ENCODE assay signal across 13 mouse cellular contexts in genomic region chrX:13729835-13730480, GRCm38 (mm10).
DNase-seq lines count a peak whose midpoint lies in the region; ATAC-seq and TF ChIP-seq lines count a peak whose summit lies in the region.
"Had no signal": no experiment of that assay in that cellular context is flagged by ENCODE, and none has a peak within 500 bp of the region (broad histone marks: within the 10 kb centered on the region; RNA-seq: fewer than 3 reads in every experiment).

No protein-coding gene starts in this region.

- H3K36me3 ChIP-seq in liver, postnatal 0 days (replicated peaks; ENCODE audit: insufficient read depth, low read length), result no peaks in the 10 kb centered on the region
- no peaks in the 10 kb centered on the region for H3K36me3 ChIP-seq in liver, embryonic 11.5 days (ENCODE audit: control insufficient read depth, insufficient read depth, low read length)
- no peaks in the 10 kb centered on the region for H3K36me3 ChIP-seq in CH12.LX (replicated peaks in 1 of 2; ENCODE audit: control insufficient read depth in 1 of 2, insufficient read depth in 1 of 2, low read length in 1 of 2)
- H3K36me3 ChIP-seq: lung, embryonic 15.5 days had no signal

- peak; percentile 50 for TF ChIP-seq CTCF in gastrocnemius, adult 2 months (IDR thresholded peaks at IDR 0.05)
- peak; percentile 36; the same call in 1 of the 2 replicates for TF ChIP-seq CTCF in liver, postnatal 0 days (IDR thresholded peaks at IDR 0.05; ENCODE audit: low read depth)
- TF ChIP-seq CTCF in CH12.LX (conservative IDR thresholded peaks at IDR 0.05 in 1 of 2, IDR thresholded peaks at IDR 0.05 in 1 of 2; ENCODE audit: low read depth in 2 of 2, low read length in 2 of 2), result peak in 1 of 2 experiments; percentile 40; a peak in 1 of 4 replicates

- dilution Hi-C loops in CH12.LX (cut with MboI; ENCODE audit: extremely low pct_ligation_motif_present, extremely low pct_unique_long_range_greater_than_20kb, low sequenced_read_pairs), result no loop called here

- H3K79me2 ChIP-seq in CH12.LX (replicated peaks; ENCODE audit: control insufficient read depth, extremely low read depth, insufficient read depth, poor library complexity, severe bottlenecking), result no peaks in the 10 kb centered on the region

- no peak for TF ChIP-seq EP300 in liver, postnatal 0 days (IDR thresholded peaks at IDR 0.05; ENCODE audit: low read depth)
- no peak for TF ChIP-seq EP300 in CH12.LX (IDR thresholded peaks at IDR 0.05; ENCODE audit: low read length)

- no peak overlapping the region for H3K4me3 ChIP-seq in gastrocnemius, adult 2 months
- no peak overlapping the region for H3K4me3 ChIP-seq in liver, postnatal 0 days (ENCODE audit: low read depth, low read length)
- no peak overlapping the region for H3K4me3 ChIP-seq in liver, embryonic 11.5 days (ENCODE audit: low read depth, low read length)
- H3K4me3 ChIP-seq in CH12.LX (replicated peaks in 1 of 3; ENCODE audit: low read depth in 2 of 3, low read length in 2 of 3, poor library complexity in 1 of 3), result no peak overlapping the region
- H3K4me3 ChIP-seq: erythroblast, embryonic 14.5 days; lung, embryonic 15.5 days had no signal

- H3K9me3 ChIP-seq in liver, postnatal 0 days (ENCODE audit: low read length), result no peaks in the 10 kb centered on the region
- H3K9me3 ChIP-seq in liver, embryonic 11.5 days (ENCODE audit: control insufficient read depth, low read length), result no peaks in the 10 kb centered on the region
- H3K9me3 ChIP-seq in CH12.LX (replicated peaks; ENCODE audit: low read length), result no peaks in the 10 kb centered on the region
- H3K9me3 ChIP-seq: lung, embryonic 15.5 days had no signal

- TF ChIP-seq POLR2A in CH12.LX (IDR thresholded peaks at IDR 0.05; ENCODE audit: low read depth, low read length), result no peak

- H3K27ac ChIP-seq in gastrocnemius, adult 2 months, result no peak overlapping the region
- no peak overlapping the region for H3K27ac ChIP-seq in liver, postnatal 0 days (ENCODE audit: low read depth)
- H3K27ac ChIP-seq in liver, embryonic 11.5 days (ENCODE audit: low read depth, low read length), result no peak overlapping the region
- H3K27ac ChIP-seq in CH12.LX (ENCODE audit: insufficient read depth, low read depth), result no peak overlapping the region
- H3K27ac ChIP-seq: lung, embryonic 15.5 days had no signal

- H3K4me1 ChIP-seq in liver, postnatal 0 days (ENCODE audit: insufficient read depth), result no peaks in the 10 kb centered on the region
- no peaks in the 10 kb centered on the region for H3K4me1 ChIP-seq in liver, embryonic 11.5 days (replicated peaks; ENCODE audit: control insufficient read depth, insufficient read depth, low read length)
- H3K4me1 ChIP-seq in CH12.LX (ENCODE audit: control insufficient read depth in 1 of 2, insufficient read depth in 2 of 2), result no peaks in the 10 kb centered on the region
- H3K4me1 ChIP-seq: lung, embryonic 15.5 days had no signal

- H3K4me2 ChIP-seq in liver, postnatal 0 days (ENCODE audit: low read depth, low read length), result no peak overlapping the region
- no peak overlapping the region for H3K4me2 ChIP-seq in liver, embryonic 11.5 days
- H3K4me2 ChIP-seq in CH12.LX (ENCODE audit: insufficient read depth, low read depth, poor library complexity, severe bottlenecking), result no peak overlapping the region
- H3K4me2 ChIP-seq: lung, embryonic 15.5 days had no signal

- no peak for ATAC-seq in liver, postnatal 0 days
- no peak for ATAC-seq in liver, embryonic 11.5 days (replicated peaks; ENCODE audit: low FRiP score)
- ATAC-seq: activated CD4-positive, CD25-positive, alpha-beta regulatory T cell, adult 4 months; hindbrain, embryonic 16.5 days had no signal

- intact Hi-C loops in gastrocnemius, adult 2 months (cut with DNase I), result no loop called here
- intact Hi-C loops in gastrocnemius, postnatal 14 days (cut with DNase I; ENCODE audit: low total_unique reads), result no loop called here

- TF ChIP-seq RAD21 in CH12.LX (IDR thresholded peaks at IDR 0.05; ENCODE audit: low read depth, low read length), result peak; percentile 50

- H3K9ac ChIP-seq in liver, postnatal 0 days (replicated peaks), result no peak overlapping the region
- no peak overlapping the region for H3K9ac ChIP-seq in liver, embryonic 11.5 days (ENCODE audit: low read depth, low read length)
- no peak overlapping the region for H3K9ac ChIP-seq in CH12.LX (ENCODE audit: insufficient read depth, low read depth)
- H3K9ac ChIP-seq: lung, embryonic 15.5 days had no signal

- no peak for DNase-seq in gastrocnemius, adult 2 months
- DNase-seq in gastrocnemius, postnatal 14 days, result no peak
- no peak for DNase-seq in liver, postnatal 0 days
- DNase-seq in liver, embryonic 11.5 days (ENCODE audit: low spot score), result no peak
- DNase-seq in CH12.LX (ENCODE audit: extremely low read depth), result peak; percentile 6
- DNase-seq in fat pad, adult 2 months (ENCODE audit: extremely low read depth, low read depth, low spot score), result peak; percentile 7
- no peak for DNase-seq in adrenal gland, postnatal 10 days
- no peak for DNase-seq in heart, adult 18-20 months
- DNase-seq: gastrocnemius, postnatal 10 days had no signal

- 66% methylated on average over 1 of the region's 1 CpGs for WGBS in liver, postnatal 0 days (ENCODE audit: insufficient replicate concordance)
- 76% methylated on average over 1 of the region's 1 CpGs for WGBS in liver, embryonic 11.5 days

- in situ Hi-C loops in CH12.LX (cut with MboI; ENCODE audit: low pct_ligation_motif_present, low pct_unique_long_range_greater_than_20kb, low sequenced_read_pairs), result no loop called here

- no peaks in the 10 kb centered on the region for H3K27me3 ChIP-seq in liver, postnatal 0 days (ENCODE audit: insufficient read depth, low read length)
- H3K27me3 ChIP-seq in liver, embryonic 11.5 days (replicated peaks; ENCODE audit: control insufficient read depth, insufficient read depth, low read length), result no peaks in the 10 kb centered on the region
- no peaks in the 10 kb centered on the region for H3K27me3 ChIP-seq in CH12.LX (replicated peaks)
- H3K27me3 ChIP-seq: lung, embryonic 15.5 days had no signal

TF ChIP-seq in CH12.LX, 34 proteins besides CTCF, POLR2A, EP300 and RAD21:
- no peak for TF ChIP-seq IRF4 (IDR thresholded peaks at IDR 0.05; ENCODE audit: low read depth, low read length)
- peak; percentile 22; the same call in 1 of the 2 replicates for TF ChIP-seq SMC3 (IDR thresholded peaks at IDR 0.05; ENCODE audit: low read depth, low read length)
TF ChIP-seq in CH12.LX: peak in this region for 1.

Comparison
In these comparisons a context has a peak if more than half of its experiments do, and no peak if none do; other contexts are left out.
1. DNase-seq: peak in CH12.LX (single experiment) and fat pad, adult 2 months (single experiment); none in gastrocnemius, adult 2 months (single experiment), gastrocnemius, postnatal 14 days (single experiment), liver, postnatal 0 days (single experiment), liver, embryonic 11.5 days (single experiment), adrenal gland, postnatal 10 days (single experiment) and heart, adult 18-20 months (0 of 2).